Mouse (Mus musculus): ENCODE data around the gene Sap30l.
"Not testable (repeated sequence)": the region's sequence is repeated elsewhere in the genome, so short reads cannot be mapped to it uniquely, and the experiment has no call there.

The Sap30l gene

GRCm38 (mm10) chr11:57831861-57832260 is 30.4 kb downstream of the Sap30l start:
- no peak for DNase-seq (ENCODE audit: low read depth, low spot score)

- DNase-seq (ENCODE audit: low read depth, low spot score), result no peak
Observed at GRCm38 (mm10) chr11:57832552-57833201, 31.2 kb downstream of the Sap30l start, which contains the start of gene Hand1. TSS of gene Hand1 (minus strand) at chr11:57832818.

- no peak for DNase-seq (ENCODE audit: low read depth, low spot score)
Observed at GRCm38 (mm10) chr11:57833296-57833977, 32.0 kb downstream of the Sap30l start.

- no peak for DNase-seq (ENCODE audit: low read depth, low spot score)
Observed at GRCm38 (mm10) chr11:57834031-57834430, 32.6 kb downstream of the Sap30l start.

- DNase-seq (ENCODE audit: low read depth, low spot score), result no peak
Observed at GRCm38 (mm10) chr11:57835331-57835730, 33.9 kb downstream of the Sap30l start.

GRCm38 (mm10) chr11:57835931-57836330 is 34.5 kb downstream of the Sap30l start:
- no peak for DNase-seq (ENCODE audit: low read depth, low spot score)

GRCm38 (mm10) chr11:57836401-57836800 is 35.0 kb downstream of the Sap30l start:
- no peak for DNase-seq (ENCODE audit: low read depth, low spot score)

GRCm38 (mm10) chr11:57836872-57837680 is 35.6 kb downstream of the Sap30l start:
- DNase-seq (ENCODE audit: low read depth, low spot score), result peak; percentile 73

GRCm38 (mm10) chr11:57837861-57838680 is 36.6 kb downstream of the Sap30l start:
- DNase-seq (ENCODE audit: low read depth, low spot score), result no peak

- DNase-seq (ENCODE audit: low read depth, low spot score), result no peak
Observed at GRCm38 (mm10) chr11:57840986-57841385, 39.5 kb downstream of the Sap30l start.

- DNase-seq (ENCODE audit: low read depth, low spot score), result no peak
Observed at GRCm38 (mm10) chr11:57841391-57841790, 40.0 kb downstream of the Sap30l start.

GRCm38 (mm10) chr11:57846421-57847363 is 45.3 kb downstream of the Sap30l start:
- DNase-seq (ENCODE audit: low read depth, low spot score), result not testable (repeated sequence)

- no peak for DNase-seq (ENCODE audit: low read depth, low spot score)
Observed at GRCm38 (mm10) chr11:57847396-57847795, 46.0 kb downstream of the Sap30l start.

- no peak for DNase-seq (ENCODE audit: low read depth, low spot score)
Observed at GRCm38 (mm10) chr11:57850298-57850697, 48.9 kb downstream of the Sap30l start.

GRCm38 (mm10) chr11:57850931-57851330 is 49.5 kb downstream of the Sap30l start:
- DNase-seq (ENCODE audit: low read depth, low spot score), result no peak

- DNase-seq (ENCODE audit: low read depth, low spot score), result no peak
Observed at GRCm38 (mm10) chr11:57853571-57853970, 52.1 kb downstream of the Sap30l start.

GRCm38 (mm10) chr11:57857709-57858108 is 56.3 kb downstream of the Sap30l start:
- no peak for DNase-seq (ENCODE audit: low read depth, low spot score)
